Mouse (Mus musculus): ENCODE results near the gene Dnah8. TPM values are rescaled to one million over a fixed set of nuclear protein-coding genes. Genes with fewer than 3 reads are reported as not detected.

Dnah8 gene
- total RNA-seq, 2 experiments from 2014 or later, result 0.02 to 0.19 TPM

DNA sequence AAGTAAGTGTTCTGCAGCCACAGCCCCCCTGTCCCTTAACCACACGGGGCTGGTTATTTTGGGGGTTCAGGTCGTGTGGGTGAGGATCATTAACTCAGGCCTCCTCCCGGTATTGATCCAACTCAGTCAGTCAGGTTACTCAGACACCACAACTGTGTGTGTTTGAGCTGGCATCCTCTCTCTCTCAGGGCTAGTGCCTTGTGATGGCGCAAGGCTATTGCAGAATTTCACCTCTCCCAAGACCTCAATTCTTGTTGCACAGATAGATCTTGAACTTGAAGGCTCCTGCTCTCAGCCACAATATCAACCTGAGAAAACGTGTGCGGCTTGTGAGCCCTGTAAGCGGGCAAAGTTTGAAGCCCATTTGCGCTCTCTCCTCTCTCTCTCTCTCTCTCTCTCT, 38.0 kb downstream of the Dnah8 start:
- no peak for DNase-seq (ENCODE audit: low spot score)

DNA sequence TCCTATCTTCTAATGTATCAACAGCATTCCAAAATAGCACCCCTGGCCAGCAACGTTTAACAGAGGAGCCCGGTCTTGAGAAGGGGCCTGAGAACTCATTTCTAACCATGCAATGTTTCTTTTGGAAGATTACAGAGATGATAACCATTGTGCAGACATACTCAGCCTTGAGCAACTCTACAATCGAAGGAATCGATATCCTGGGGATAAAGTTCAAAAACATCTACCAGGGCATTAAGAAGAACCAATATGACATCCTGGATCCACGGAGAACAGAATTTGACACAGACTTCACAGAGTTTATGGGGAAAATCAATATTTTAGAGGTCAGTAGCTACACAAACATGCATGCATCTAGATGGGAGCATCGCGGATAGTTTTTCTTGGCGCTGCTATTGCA, 39.0 kb downstream of the Dnah8 start:
- no peak for DNase-seq (ENCODE audit: low spot score)

DNA sequence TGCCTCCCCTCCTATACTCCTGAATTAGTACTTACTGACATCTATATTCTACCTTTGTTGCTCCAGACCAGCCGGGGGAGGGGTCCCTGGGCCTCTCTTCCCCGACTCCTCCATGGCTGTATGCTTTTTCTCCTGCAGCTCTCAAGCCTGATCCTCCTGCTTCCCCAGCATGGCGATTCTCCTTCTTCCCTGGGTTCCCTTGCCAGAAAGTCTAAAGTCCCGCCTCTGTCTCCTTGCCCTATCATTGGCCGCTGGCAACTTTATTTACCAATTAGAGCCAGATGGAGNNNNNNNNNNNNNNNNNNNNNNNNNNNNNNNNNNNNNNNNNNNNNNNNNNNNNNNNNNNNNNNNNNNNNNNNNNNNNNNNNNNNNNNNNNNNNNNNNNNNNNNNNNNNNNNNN, 40.7 kb downstream of the Dnah8 start:
- no peak for DNase-seq (ENCODE audit: low spot score)

GRCm38 (mm10) chr17:30672556-30672955, 48.4 kb downstream of the Dnah8 start:
- DNase-seq (ENCODE audit: low spot score), result no peak

- DNase-seq (ENCODE audit: low spot score), result no peak
Observed at GRCm38 (mm10) chr17:30673023-30673422, 48.9 kb downstream of the Dnah8 start.

DNA sequence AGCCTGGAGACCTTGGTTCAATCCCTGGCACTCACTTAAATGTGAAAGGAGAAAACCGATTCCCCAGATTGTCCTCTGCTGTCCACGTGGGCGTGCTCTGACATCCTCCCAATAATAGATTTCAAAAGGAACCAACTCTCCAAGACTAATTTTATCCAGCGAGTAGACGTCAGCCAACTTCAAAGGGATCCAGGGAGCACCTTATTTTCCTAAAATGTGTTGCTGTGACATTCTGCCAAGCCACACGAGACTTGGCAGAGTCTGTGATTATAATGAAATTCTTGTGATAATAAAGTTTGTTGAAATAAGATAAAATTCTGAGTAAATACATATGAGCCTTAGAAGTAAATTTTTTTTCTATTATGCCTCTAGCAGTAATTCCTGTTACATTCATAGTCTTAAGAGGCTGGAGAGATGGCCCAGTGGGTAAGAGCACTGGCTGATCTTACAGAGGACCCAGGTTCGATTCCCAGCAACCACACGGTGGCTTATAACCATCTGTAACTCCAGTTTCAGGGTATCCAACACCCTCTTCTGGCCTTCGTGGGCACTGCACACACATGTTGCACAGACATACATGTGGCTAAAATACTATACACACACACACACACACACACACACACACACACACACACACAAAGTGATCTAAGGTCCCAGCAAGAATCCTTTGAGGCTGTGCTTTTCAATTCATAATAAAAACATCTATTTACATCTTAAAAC, 51.0 kb downstream of the Dnah8 start:
- DNase-seq (ENCODE audit: low spot score), result no peak

DNA sequence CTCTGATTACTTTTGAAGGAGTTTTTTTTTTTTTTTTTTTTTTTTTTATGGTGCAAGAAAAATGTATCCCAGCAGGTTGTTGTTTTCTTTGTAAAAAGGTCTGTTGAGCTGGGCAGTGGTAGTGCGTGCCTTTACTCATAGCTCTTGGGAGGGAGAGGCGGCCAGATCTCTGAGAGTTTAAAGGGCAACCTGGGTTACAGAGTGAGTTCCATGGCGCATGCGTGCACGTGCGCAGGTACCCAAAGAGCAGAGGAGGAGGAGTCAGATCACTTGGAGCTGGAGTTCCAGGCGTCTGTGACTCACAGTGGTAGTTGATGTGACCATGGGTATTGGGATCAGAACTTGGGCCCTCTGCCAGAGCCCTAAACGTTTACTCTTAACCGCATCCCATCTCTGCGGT, 54.4 kb downstream of the Dnah8 start:
- no peak for DNase-seq (ENCODE audit: low spot score)

- no peak for DNase-seq (ENCODE audit: low spot score)
Observed at GRCm38 (mm10) chr17:30679612-30680011, 55.5 kb downstream of the Dnah8 start.

DNA sequence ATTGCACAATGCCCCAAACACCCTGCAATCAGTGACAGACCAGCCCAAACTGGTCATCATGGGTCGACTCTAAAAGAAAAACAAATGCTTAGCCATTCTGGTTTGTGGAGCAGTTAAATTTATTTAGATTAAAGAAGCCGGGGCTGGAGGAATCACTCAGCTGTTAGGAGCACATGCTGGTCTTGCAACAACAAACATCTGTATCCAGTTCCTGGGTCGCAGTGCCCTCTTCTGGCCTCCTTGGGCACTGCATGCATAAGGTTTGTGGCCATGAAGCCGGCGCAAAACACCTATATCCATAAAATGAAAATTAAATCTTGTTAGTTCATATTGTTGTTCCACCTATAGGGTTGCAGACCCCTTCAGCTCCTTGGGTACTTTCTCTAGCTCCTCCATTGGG, 57.5 kb downstream of the Dnah8 start:
- DNase-seq (ENCODE audit: low spot score), result peak; percentile 19

DNA sequence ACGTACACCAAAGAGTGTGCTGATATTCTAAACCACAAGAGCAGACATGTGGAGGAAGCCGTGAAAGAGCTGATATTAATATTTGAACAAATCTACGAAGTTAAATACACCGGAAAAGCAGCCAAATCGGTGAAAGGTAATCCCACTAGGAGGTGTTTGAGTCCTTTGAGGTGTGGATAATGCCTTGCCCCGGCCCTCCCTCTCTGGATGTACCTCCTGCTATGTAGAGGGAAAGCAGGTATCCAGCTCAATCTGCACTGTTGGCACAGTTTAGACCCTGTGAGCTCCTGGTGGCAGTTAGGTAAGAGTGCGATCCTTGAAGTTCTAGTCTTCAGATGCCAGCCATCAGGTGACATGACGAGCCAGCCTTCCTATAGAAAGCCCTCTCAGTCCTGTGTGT, 66.0 kb downstream of the Dnah8 start:
- no peak for DNase-seq (ENCODE audit: low spot score)

- no peak for DNase-seq (ENCODE audit: low spot score)
Observed at GRCm38 (mm10) chr17:30691481-30691880, 67.3 kb downstream of the Dnah8 start.

DNA sequence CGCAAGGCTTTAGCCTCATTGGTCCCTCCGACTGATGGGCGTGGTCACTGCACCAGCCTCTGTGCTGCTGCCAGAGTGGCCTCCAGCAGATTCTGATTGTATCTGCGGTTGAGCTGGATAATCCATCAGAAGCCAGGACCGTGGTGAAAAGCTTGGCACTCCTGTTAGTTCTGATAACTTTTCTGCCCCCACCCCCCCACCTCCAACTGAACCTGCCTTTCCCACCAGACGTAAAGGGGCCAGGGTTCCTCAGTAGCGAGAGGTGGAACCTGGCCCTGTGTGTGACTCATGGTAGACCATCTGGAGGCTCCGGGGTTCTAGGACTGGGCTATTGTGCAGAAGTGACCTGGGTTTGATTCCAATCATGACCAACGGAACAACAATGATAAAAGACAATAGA, 70.1 kb downstream of the Dnah8 start:
- no peak for DNase-seq (ENCODE audit: low spot score)

DNA sequence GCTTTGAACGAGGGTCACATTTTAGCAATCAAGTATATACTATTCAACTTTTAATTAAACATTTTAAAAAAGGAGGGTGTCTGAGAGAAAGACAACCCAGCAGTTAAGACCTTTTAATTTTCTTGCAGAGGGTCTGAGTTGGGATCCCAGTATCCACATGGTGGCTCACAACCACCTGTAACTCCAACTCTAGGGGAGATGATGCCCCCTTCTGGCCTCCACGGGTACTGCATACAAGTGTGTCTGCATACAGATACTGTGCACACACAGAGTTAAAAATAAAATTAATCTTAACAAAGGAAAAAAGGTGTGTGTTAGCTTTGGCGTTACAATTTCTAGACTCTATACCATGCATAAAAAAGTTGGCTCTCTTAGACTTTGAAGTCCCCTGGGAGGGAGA, 90.6 kb downstream of the Dnah8 start:
- no peak for DNase-seq (ENCODE audit: low spot score)

GRCm38 (mm10) chr17:30718197-30718596, 94.0 kb downstream of the Dnah8 start:
- no peak for DNase-seq (ENCODE audit: low spot score)

- no peak for DNase-seq (ENCODE audit: low spot score)
Observed at GRCm38 (mm10) chr17:30719031-30719430, 94.9 kb downstream of the Dnah8 start.

GRCm38 (mm10) chr17:30727788-30728187, 103.6 kb downstream of the Dnah8 start:
- no peak for DNase-seq (ENCODE audit: low spot score)

DNA sequence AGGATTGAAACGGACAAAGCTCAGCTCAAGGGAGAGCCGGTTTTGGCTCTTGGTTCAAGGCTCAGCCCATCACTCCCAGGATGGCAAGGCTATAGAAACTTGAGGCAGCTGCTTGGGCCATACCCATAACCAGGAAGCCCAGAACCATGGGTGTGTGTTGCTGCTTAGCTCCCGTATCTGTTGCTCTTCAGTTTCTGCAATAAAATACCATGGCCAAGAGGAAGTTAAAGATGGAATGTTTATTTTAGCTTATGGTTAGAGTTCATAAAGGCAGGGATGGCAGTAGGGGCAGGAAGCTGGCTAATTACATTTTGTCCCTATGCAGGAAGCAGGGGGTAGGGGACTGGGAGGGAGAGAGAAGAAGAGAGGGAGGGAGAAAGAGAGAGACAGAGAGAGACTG, 108.6 kb downstream of the Dnah8 start:
- DNase-seq (ENCODE audit: low spot score), result no peak

- no peak for DNase-seq (ENCODE audit: low spot score)
Observed at GRCm38 (mm10) chr17:30734770-30735169, 110.6 kb downstream of the Dnah8 start.

- no peak for DNase-seq (ENCODE audit: low spot score)
Observed at GRCm38 (mm10) chr17:30735454-30735853, 111.3 kb downstream of the Dnah8 start.

- no peak for DNase-seq (ENCODE audit: low spot score)
Observed at GRCm38 (mm10) chr17:30737797-30738196, 113.6 kb downstream of the Dnah8 start.

DNA sequence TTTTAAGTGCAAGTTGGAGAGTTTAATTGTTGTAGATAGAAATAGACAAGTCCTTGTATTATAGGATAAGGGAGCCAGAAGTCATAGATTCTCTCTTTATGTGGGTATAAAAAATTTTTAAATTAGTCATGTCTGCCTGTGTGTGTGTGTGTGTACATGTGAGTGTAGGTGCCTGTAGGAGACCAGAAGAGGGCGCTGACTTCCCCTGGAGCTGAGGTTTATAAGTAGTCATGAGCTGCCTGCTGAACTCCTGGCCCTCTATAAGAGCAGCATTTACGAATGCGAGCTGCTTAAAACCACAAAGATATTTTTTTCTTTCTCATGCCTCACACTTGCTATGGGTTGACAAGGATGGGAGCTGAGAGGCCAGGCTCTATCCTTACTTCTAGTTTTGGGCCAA, 115.6 kb downstream of the Dnah8 start:
- no peak for DNase-seq (ENCODE audit: low spot score)

DNA sequence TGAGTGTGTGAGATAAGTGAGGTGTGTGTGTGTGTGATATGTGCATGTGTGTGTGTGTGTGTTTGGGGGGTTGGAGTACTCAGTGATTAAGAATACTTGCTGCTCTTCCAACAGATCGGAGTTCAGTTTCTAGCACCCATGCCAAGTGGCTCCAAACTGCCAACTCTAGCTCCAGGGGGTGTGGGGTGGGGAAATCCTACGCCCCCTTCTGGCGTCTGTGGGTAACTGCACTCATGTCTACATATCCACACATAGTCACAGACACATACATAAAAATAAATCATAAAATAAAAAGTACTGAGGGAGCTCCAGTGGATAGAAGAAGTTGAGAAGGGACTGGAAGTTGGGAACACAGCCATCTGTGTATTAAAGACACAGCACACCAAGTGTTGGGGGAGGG, 119.8 kb downstream of the Dnah8 start:
- no peak for DNase-seq (ENCODE audit: low spot score)

- peak; percentile 15 for DNase-seq (ENCODE audit: low spot score)
Observed at GRCm38 (mm10) chr17:30746056-30747024, 122.2 kb downstream of the Dnah8 start.

All from gastrocnemius, adult 18-20 months (tissue).